Mouse (Mus musculus) hindbrain, postnatal 0 days (tissue): ENCODE results near the gene Zfp697. TPM values are rescaled to one million over a fixed set of nuclear protein-coding genes. Genes with fewer than 3 reads are reported as not detected.
A peak's percentile ranks its signal among the peaks of the same experiment; 100 is the strongest.
"Not testable (repeated sequence)": the region's sequence is repeated elsewhere in the genome, so short reads cannot be mapped to it uniquely, and the experiment has no call there.

Experiments used
- ATAC-seq: fragments of 200-750 bp; cut with Nextera tagmentation; 2 replicates; pipeline ENCODE4 v1.8.0; 2017; ENCODE audit warnings: mild to moderate bottlenecking, moderate TSS enrichment, moderate library complexity
- DNase-seq: peaks from one replicate; pipeline ENCODE4 v3.0.0-alpha.2; 2015; ENCODE audit warnings: low spot score
- H3K27ac ChIP-seq: fragments of 300-500 bp; sonication (generic); 2 replicates; pipeline ENCODE4 v1.5.1; 2014; ENCODE audit warnings: mild to moderate bottlenecking
- H3K27me3 ChIP-seq: fragments of 300-500 bp; sonication (generic); 2 replicates; pipeline ENCODE4 v1.6.1; 2014; ENCODE audit warnings: low read length, mixed read lengths; ENCODE audit not compliant: insufficient read depth
- H3K36me3 ChIP-seq: fragments of 300-500 bp; sonication (generic); 2 replicates; pipeline ENCODE4 v1.6.1; 2014; ENCODE audit warnings: low read length, mixed read lengths; ENCODE audit not compliant: insufficient read depth
- H3K4me1 ChIP-seq: fragments of 300-500 bp; sonication (generic); 2 replicates; pipeline ENCODE4 v1.6.1; 2014; ENCODE audit warnings: antibody characterized with exemption, low read length, mixed read lengths; ENCODE audit not compliant: insufficient read depth
- H3K4me2 ChIP-seq: fragments of 300-500 bp; sonication (generic); 2 replicates; pipeline ENCODE4 v1.6.1; 2014; ENCODE audit warnings: low read depth, mild to moderate bottlenecking, low read length, moderate library complexity, mixed read lengths
- H3K4me3 ChIP-seq: fragments of 300-500 bp; sonication (generic); 2 replicates; pipeline ENCODE4 v1.5.1; 2014; ENCODE audit warnings: low read length
- H3K9ac ChIP-seq: fragments of 300-500 bp; sonication (generic); replicated peaks from 2 replicates; pipeline ENCODE4 v1.6.1; 2014; ENCODE audit warnings: mild to moderate bottlenecking, low read length, moderate library complexity, mixed read lengths
- H3K9me3 ChIP-seq: fragments of 300-500 bp; sonication (generic); 2 replicates; pipeline ENCODE4 v1.6.1; 2016; ENCODE audit warnings: low read length, mixed read lengths
- CTCF ChIP-seq: IDR thresholded peaks from 2 replicates; pipeline ENCODE4 v1.5.1; 2016; ENCODE audit warnings: antibody characterized with exemption, control low read depth, low read depth
- WGBS: fragments of 180-500 bp; shearing (Covaris S2); extraction: QIAGEN DNeasy Blood & Tissue Kit; methylation state at CpG from one replicate; pipeline ENCODE4 v1.1.7; 2014; 5-methylcytosine and 5-hydroxymethylcytosine counted together
- polyA plus RNA-seq: library from polyadenylated mRNA; unstranded; fragments of >200 nt; fragmentation: Nextera tagmentation; extraction: Ambion mirVana; gene quantifications from 2 replicates; pipeline ENCODE4 v1.2.1, GENCODE M21; 2015
- total RNA-seq: library from RNA; depleted of rRNA; stranded (reverse); fragments of >200 nt; gene quantifications from 2 replicates; pipeline ENCODE4 v1.2.3, GENCODE M21; 2014

Gene Zfp697
- total and polyA plus RNA-seq, 2 experiments from 2014 or later: 15.3 to 29.6 TPM

GRCm38 (mm10) chr3:98339097-98339705 lies 43.1 kb upstream of the Zfp697 start:
- under 1% methylated on average over 45 of the region's 46 CpGs for WGBS
- DNase-seq: peak; percentile 46
- no peak for TF ChIP-seq CTCF

GRCm38 (mm10) chr3:98339706-98340109 lies 42.6 kb upstream of the Zfp697 start, which contains the start of gene Phgdh:
Gene Phgdh (minus strand): TSS chr3:98339990.
- Histone ChIP-seq H3K4me3 (peak within 1 kb of the TSS; percentile 61), H3K4me2 (peak within 1 kb of the TSS; percentile 98), H3K4me1 (peaks cover 16% of the 10 kb centered on the region), H3K9ac (peak within 1 kb of the TSS; percentile 65), H3K27ac (peak within 1 kb of the TSS; percentile 70)
- 1% methylated on average over 9 of the region's 10 CpGs for WGBS
- ATAC-seq (peak; percentile 67), DNase-seq (peak; percentile 84)
- H3K9me3 ChIP-seq, H3K27me3 ChIP-seq, H3K36me3 ChIP-seq: not testable (repeated sequence)

More at GRCm38 (mm10) chr3:98339097-98339705, 43.1 kb upstream of the Zfp697 start:
- Histone ChIP-seq H3K36me3 (no peaks in the 10 kb centered on the region), H3K4me2 (peak overlapping the region; percentile 98), H3K27me3 (no peaks in the 10 kb centered on the region), H3K27ac (peak overlapping the region; percentile 70), H3K9me3 (no peaks in the 10 kb centered on the region), H3K4me1 (peaks cover 16% of the 10 kb centered on the region), H3K4me3 (peak overlapping the region; percentile 61), H3K9ac (peak overlapping the region; percentile 65)
- peak; percentile 41 for ATAC-seq

- H3K4me3 ChIP-seq: no peak overlapping the region
- no peaks in the 10 kb centered on the region for H3K27me3 ChIP-seq
- no peaks in the 10 kb centered on the region for H3K9me3 ChIP-seq
- H3K36me3 ChIP-seq: no peaks in the 10 kb centered on the region
- H3K4me1 ChIP-seq: peaks cover 9% of the 10 kb centered on the region
- ATAC-seq: no peak
- WGBS: 89% methylated on average over 17 of the region's 17 CpGs
- no peak for TF ChIP-seq CTCF
- no peak for DNase-seq
- no peak overlapping the region for H3K4me2 ChIP-seq
- no peak overlapping the region for H3K9ac ChIP-seq
- H3K27ac ChIP-seq: no peak overlapping the region
These were observed 41.3 kb upstream of the Zfp697 start for GRCm38 (mm10) chr3:98340818-98341594.

- DNase-seq: no peak
- 90% methylated on average over 3 of the region's 3 CpGs for WGBS
- ATAC-seq: no peak
These were observed 39.0 kb upstream of the Zfp697 start for GRCm38 (mm10) chr3:98343235-98343634.

GRCm38 (mm10) chr3:98348106-98348505 lies 34.2 kb upstream of the Zfp697 start:
- no peak overlapping the region for H3K27ac ChIP-seq
- H3K27me3 ChIP-seq: no peaks in the 10 kb centered on the region
- no peaks in the 10 kb centered on the region for H3K36me3 ChIP-seq
- TF ChIP-seq CTCF: no peak
- H3K4me3 ChIP-seq: no peak overlapping the region
- DNase-seq (no peak), ATAC-seq (no peak)
- no peak overlapping the region for H3K9ac ChIP-seq
- H3K4me2 ChIP-seq: no peak overlapping the region
- H3K4me1 ChIP-seq: no peaks in the 10 kb centered on the region
- WGBS: 81% methylated on average over 6 of the region's 6 CpGs
- no peaks in the 10 kb centered on the region for H3K9me3 ChIP-seq

More at GRCm38 (mm10) chr3:98343235-98343634, 39.0 kb upstream of the Zfp697 start:
- no peaks in the 10 kb centered on the region for H3K27me3 ChIP-seq
- H3K9me3 ChIP-seq: no peaks in the 10 kb centered on the region
- H3K9ac ChIP-seq: no peak overlapping the region
- TF ChIP-seq CTCF: no peak
- H3K4me2 ChIP-seq: no peak overlapping the region
- no peaks in the 10 kb centered on the region for H3K36me3 ChIP-seq
- no peaks in the 10 kb centered on the region for H3K4me1 ChIP-seq
- no peak overlapping the region for H3K4me3 ChIP-seq
- H3K27ac ChIP-seq: no peak overlapping the region

- H3K27me3 ChIP-seq: no peaks in the 10 kb centered on the region
- TF ChIP-seq CTCF: no peak
- H3K9me3 ChIP-seq: no peaks in the 10 kb centered on the region
- ATAC-seq: no peak
- H3K4me1 ChIP-seq: no peaks in the 10 kb centered on the region
- 23% methylated on average over 8 of the region's 8 CpGs for WGBS
- H3K36me3 ChIP-seq: no peaks in the 10 kb centered on the region
- H3K4me3 ChIP-seq: no peak overlapping the region
- no peak overlapping the region for H3K9ac ChIP-seq
- no peak overlapping the region for H3K27ac ChIP-seq
- no peak overlapping the region for H3K4me2 ChIP-seq
- DNase-seq: no peak
These were observed 33.6 kb upstream of the Zfp697 start for GRCm38 (mm10) chr3:98348705-98349104.

- Histone ChIP-seq H3K27me3 (no peaks in the 10 kb centered on the region), H3K4me3 (no peak overlapping the region), H3K9ac (no peak overlapping the region), H3K4me2 (no peak overlapping the region), H3K9me3 (no peaks in the 10 kb centered on the region), H3K27ac (no peak overlapping the region), H3K4me1 (no peaks in the 10 kb centered on the region), H3K36me3 (no peaks in the 10 kb centered on the region)
- WGBS: 33% methylated on average over 7 of the region's 7 CpGs
- peak; percentile 90 for DNase-seq
- peak; percentile 74 for TF ChIP-seq CTCF
- no peak for ATAC-seq
These were observed 28.4 kb upstream of the Zfp697 start for GRCm38 (mm10) chr3:98353892-98354291.
